Mouse (Mus musculus) kidney, adult 2 months (tissue): ENCODE results near the gene Xpo4. TPM values are rescaled to one million over a fixed set of nuclear protein-coding genes. Genes with fewer than 3 reads are reported as not detected.

Experiments
- DNase-seq: peaks from one replicate; pipeline ENCODE4 v3.0.0; 2021
- H3K27ac ChIP-seq: fragments of 200-500 bp; 2 replicates; pipeline ENCODE4 v1.5.1; 2012; ENCODE audit warnings: low read depth, low read length, control low read depth, inconsistent platforms; ENCODE audit not compliant: insufficient read depth
- H3K27me3 ChIP-seq: fragments of 200-500 bp; replicated peaks from 2 replicates; pipeline ENCODE4 v1.6.1; 2012; ENCODE audit warnings: mild to moderate bottlenecking, moderate library complexity, low read length, inconsistent platforms; ENCODE audit not compliant: control insufficient read depth, insufficient read depth
- H3K36me3 ChIP-seq: fragments of 200-500 bp; 2 replicates; pipeline ENCODE4 v1.6.1; 2012; ENCODE audit warnings: mild to moderate bottlenecking, moderate library complexity, low read length, inconsistent platforms; ENCODE audit not compliant: control insufficient read depth, insufficient read depth
- H3K4me1 ChIP-seq: fragments of 200-500 bp; 2 replicates; pipeline ENCODE4 v1.6.1; 2011; ENCODE audit warnings: low read length; ENCODE audit not compliant: control insufficient read depth, insufficient read depth
- H3K4me3 ChIP-seq: fragments of 200-500 bp; 2 replicates; pipeline ENCODE4 v1.5.1; 2011; ENCODE audit warnings: mild to moderate bottlenecking, low read depth, low read length, control low read depth; ENCODE audit not compliant: insufficient read depth
- CTCF ChIP-seq: fragments of 200-500 bp; conservative IDR thresholded peaks from 2 replicates; pipeline ENCODE4 v1.5.1; 2011; ENCODE audit warnings: low read depth, mild to moderate bottlenecking, control low read depth, low read length, moderate library complexity, mixed read lengths; ENCODE audit not compliant: insufficient read depth, insufficient read length
- POLR2A ChIP-seq: fragments of 200-500 bp; IDR thresholded peaks from one replicate; pipeline ENCODE4 v1.6.1; 2011; ENCODE audit warnings: low read depth, low read length, control low read depth
- WGBS: fragments of 180-500 bp; shearing (Covaris S2); methylation state at CpG from one replicate; pipeline ENCODE4 v1.1.7; 2018; 5-methylcytosine and 5-hydroxymethylcytosine counted together
- polyA plus RNA-seq: library from polyadenylated mRNA; depleted of rRNA; stranded (reverse); fragments of >200 nt; gene quantifications from 2 replicates; pipeline ENCODE4 v1.2.3, GENCODE M21; 2012; rRNA removed

Xpo4 gene
- 2.8 and 3.4 TPM in 2 replicates for polyA plus RNA-seq

GRCm38 (mm10) chr14:57664822-57665627 lies at the start of gene Xpo4:
Gene Xpo4 (minus strand): TSS chr14:57665430.
- no peaks in the 10 kb centered on the region for H3K4me1 ChIP-seq
- H3K27me3 ChIP-seq = no peaks in the 10 kb centered on the region
- no peaks in the 10 kb centered on the region for H3K36me3 ChIP-seq
- TF ChIP-seq CTCF = no peak; the same call in 1 of the 2 replicates
- no peak for TF ChIP-seq POLR2A
- DNase-seq = peak; percentile 86
- peak within 1 kb of the TSS; percentile 95 for H3K4me3 ChIP-seq
- WGBS = under 1% methylated on average over 80 of the region's 80 CpGs
- peak within 1 kb of the TSS; percentile 61 for H3K27ac ChIP-seq

- H3K27ac ChIP-seq = no peak overlapping the region
- no peaks in the 10 kb centered on the region for H3K36me3 ChIP-seq
- H3K4me1 ChIP-seq = peaks cover 3% of the 10 kb centered on the region; the same call in 1 of the 2 replicates
- no peak for DNase-seq
- H3K4me3 ChIP-seq = no peak overlapping the region
- no peaks in the 10 kb centered on the region for H3K27me3 ChIP-seq
- 80% methylated on average over 1 of the region's 1 CpGs for WGBS
- no peak for TF ChIP-seq POLR2A
- no peak for TF ChIP-seq CTCF
Measured at GRCm38 (mm10) chr14:57712884-57713283, 47.7 kb upstream of the Xpo4 start.

- WGBS = 68% methylated on average over 6 of the region's 6 CpGs
Measured at GRCm38 (mm10) chr14:57711059-57711458, 45.8 kb upstream of the Xpo4 start.

GRCm38 (mm10) chr14:57709171-57709570 lies 43.9 kb upstream of the Xpo4 start:
- H3K27me3 ChIP-seq = no peaks in the 10 kb centered on the region
- peak; percentile 67 for DNase-seq
- no peaks in the 10 kb centered on the region; the same call in 1 of the 2 replicates for H3K4me1 ChIP-seq
- H3K36me3 ChIP-seq = no peaks in the 10 kb centered on the region
- no peak overlapping the region for H3K4me3 ChIP-seq
- H3K27ac ChIP-seq = peak overlapping the region; percentile 35; the same call in 1 of the 2 replicates
- TF ChIP-seq POLR2A = no peak
- TF ChIP-seq CTCF = no peak
- WGBS = 60% methylated on average over 10 of the region's 10 CpGs

More at GRCm38 (mm10) chr14:57711059-57711458, 45.8 kb upstream of the Xpo4 start:
- H3K27me3 ChIP-seq = no peaks in the 10 kb centered on the region
- H3K27ac ChIP-seq = no peak overlapping the region
- no peaks in the 10 kb centered on the region for H3K36me3 ChIP-seq
- TF ChIP-seq POLR2A (no peak), CTCF (no peak)
- DNase-seq = no peak
- H3K4me1 ChIP-seq = no peaks in the 10 kb centered on the region; the same call in 1 of the 2 replicates
- H3K4me3 ChIP-seq = no peak overlapping the region

GRCm38 (mm10) chr14:57708580-57708979 lies 43.4 kb upstream of the Xpo4 start:
- no peak for TF ChIP-seq CTCF
- TF ChIP-seq POLR2A = no peak
- DNase-seq = peak; percentile 50
- no peaks in the 10 kb centered on the region for H3K36me3 ChIP-seq
- WGBS = 62% methylated on average over 7 of the region's 7 CpGs
- H3K27ac ChIP-seq = peak overlapping the region; percentile 35; the same call in 1 of the 2 replicates
- H3K27me3 ChIP-seq = no peaks in the 10 kb centered on the region
- no peaks in the 10 kb centered on the region; the same call in 1 of the 2 replicates for H3K4me1 ChIP-seq
- H3K4me3 ChIP-seq = no peak overlapping the region

GRCm38 (mm10) chr14:57707100-57707893 lies 42.1 kb upstream of the Xpo4 start:
- WGBS = 52% methylated on average over 18 of the region's 18 CpGs
- Histone ChIP-seq H3K27ac (peak overlapping the region; percentile 67), H3K4me1 (no peaks in the 10 kb centered on the region; the same call in 1 of the 2 replicates), H3K27me3 (no peaks in the 10 kb centered on the region), H3K36me3 (no peaks in the 10 kb centered on the region), H3K4me3 (no peak overlapping the region)
- peak; percentile 65 for DNase-seq
- TF ChIP-seq POLR2A (no peak), CTCF (no peak)
